Mouse (Mus musculus): ENCODE measurements at regions not wholly inside any gene's neighbourhood (a gene's known extent, or its start where the extent isn't known, plus 50 kb on each side); places are given as distances from the start of the nearest gene placed in this dataset.

- no peak for TF ChIP-seq TAL1 (IDR thresholded peaks at IDR 0.05; ENCODE audit: low read length)
- no peak for TF ChIP-seq GATA1 (IDR thresholded peaks at IDR 0.05; ENCODE audit: low read length)
- Histone ChIP-seq H3K27me3 (ENCODE audit: control insufficient read depth) (no peaks in the 10 kb centered on the region), H3K9me3 (ENCODE audit: control insufficient read depth, low read length) (no peaks in the 10 kb centered on the region), H3K4me1 (ENCODE audit: control insufficient read depth) (no peaks in the 10 kb centered on the region), H3K4me3 (replicated peaks) (no peak overlapping the region), H3K36me3 (ENCODE audit: control insufficient read depth) (no peaks in the 10 kb centered on the region)
Measured at GRCm38 (mm10) chr7:69513966-69514365, 764.9 kb upstream of the Arrdc4 start.

GRCm38 (mm10) chr7:69510389-69510788, 761.3 kb upstream of the Arrdc4 start:
- H3K36me3 ChIP-seq (ENCODE audit: control insufficient read depth) = no peaks in the 10 kb centered on the region
- no peaks in the 10 kb centered on the region for H3K9me3 ChIP-seq (ENCODE audit: control insufficient read depth, low read length)
- TF ChIP-seq TAL1 (IDR thresholded peaks at IDR 0.05; ENCODE audit: low read length) = no peak
- TF ChIP-seq GATA1 (IDR thresholded peaks at IDR 0.05; ENCODE audit: low read length) = no peak
- no peaks in the 10 kb centered on the region for H3K4me1 ChIP-seq (ENCODE audit: control insufficient read depth)
- no peaks in the 10 kb centered on the region for H3K27me3 ChIP-seq (ENCODE audit: control insufficient read depth)
- no peak overlapping the region for H3K4me3 ChIP-seq (replicated peaks)

GRCm38 (mm10) chr7:69493062-69493930, 744.3 kb upstream of the Arrdc4 start:
- Histone ChIP-seq H3K4me3 (replicated peaks) (no peak overlapping the region), H3K27me3 (ENCODE audit: control insufficient read depth) (no peaks in the 10 kb centered on the region), H3K9me3 (ENCODE audit: control insufficient read depth, low read length) (no peaks in the 10 kb centered on the region), H3K36me3 (ENCODE audit: control insufficient read depth) (no peaks in the 10 kb centered on the region), H3K4me1 (ENCODE audit: control insufficient read depth) (no peaks in the 10 kb centered on the region)
- TF ChIP-seq TAL1 (IDR thresholded peaks at IDR 0.05; ENCODE audit: low read length) (no peak), GATA1 (IDR thresholded peaks at IDR 0.05; ENCODE audit: low read length) (no peak)

- Histone ChIP-seq H3K4me1 (ENCODE audit: control insufficient read depth) (no peaks in the 10 kb centered on the region), H3K4me3 (replicated peaks) (no peak overlapping the region), H3K36me3 (ENCODE audit: control insufficient read depth) (no peaks in the 10 kb centered on the region), H3K27me3 (ENCODE audit: control insufficient read depth) (no peaks in the 10 kb centered on the region), H3K9me3 (ENCODE audit: control insufficient read depth, low read length) (no peaks in the 10 kb centered on the region)
- no peak for TF ChIP-seq GATA1 (IDR thresholded peaks at IDR 0.05; ENCODE audit: low read length)
- no peak for TF ChIP-seq TAL1 (IDR thresholded peaks at IDR 0.05; ENCODE audit: low read length)
Measured at GRCm38 (mm10) chr7:69490566-69491466, 741.8 kb upstream of the Arrdc4 start.

- TF ChIP-seq GATA1 (IDR thresholded peaks at IDR 0.05; ENCODE audit: low read length) (no peak), TAL1 (IDR thresholded peaks at IDR 0.05; ENCODE audit: low read length) (no peak)
- H3K4me3 ChIP-seq (replicated peaks) = no peak overlapping the region
- H3K36me3 ChIP-seq (ENCODE audit: control insufficient read depth) = no peaks in the 10 kb centered on the region
- H3K4me1 ChIP-seq (ENCODE audit: control insufficient read depth) = no peaks in the 10 kb centered on the region
- H3K27me3 ChIP-seq (ENCODE audit: control insufficient read depth) = no peaks in the 10 kb centered on the region
- no peaks in the 10 kb centered on the region for H3K9me3 ChIP-seq (ENCODE audit: control insufficient read depth, low read length)
Measured at GRCm38 (mm10) chr7:69488630-69489029, 739.6 kb upstream of the Arrdc4 start.

GRCm38 (mm10) chr7:69487111-69487510, 738.1 kb upstream of the Arrdc4 start:
- no peaks in the 10 kb centered on the region for H3K4me1 ChIP-seq (ENCODE audit: control insufficient read depth)
- H3K4me3 ChIP-seq (replicated peaks) = no peak overlapping the region
- no peaks in the 10 kb centered on the region for H3K9me3 ChIP-seq (ENCODE audit: control insufficient read depth, low read length)

GRCm38 (mm10) chr7:69484552-69484951, 735.5 kb upstream of the Arrdc4 start:
- TF ChIP-seq GATA1 (IDR thresholded peaks at IDR 0.05; ENCODE audit: low read length) (no peak), TAL1 (IDR thresholded peaks at IDR 0.05; ENCODE audit: low read length) (no peak)
- Histone ChIP-seq H3K4me1 (ENCODE audit: control insufficient read depth) (no peaks in the 10 kb centered on the region), H3K9me3 (ENCODE audit: control insufficient read depth, low read length) (no peaks in the 10 kb centered on the region), H3K36me3 (ENCODE audit: control insufficient read depth) (no peaks in the 10 kb centered on the region), H3K4me3 (replicated peaks) (no peak overlapping the region), H3K27me3 (ENCODE audit: control insufficient read depth) (no peaks in the 10 kb centered on the region)

More at GRCm38 (mm10) chr7:69487111-69487510, 738.1 kb upstream of the Arrdc4 start:
- no peaks in the 10 kb centered on the region for H3K27me3 ChIP-seq (ENCODE audit: control insufficient read depth)
- TF ChIP-seq TAL1 (IDR thresholded peaks at IDR 0.05; ENCODE audit: low read length) (no peak), GATA1 (IDR thresholded peaks at IDR 0.05; ENCODE audit: low read length) (no peak)
- H3K36me3 ChIP-seq (ENCODE audit: control insufficient read depth) = no peaks in the 10 kb centered on the region

All from erythroblast, embryonic 14.5 days (primary cell).